Mouse (Mus musculus) bone marrow, adult 2 months (tissue): ENCODE measurements at regions not wholly inside any gene's neighbourhood (a gene's known extent, or its start where the extent isn't known, plus 50 kb on each side); places are given as distances from the start of the nearest gene placed in this dataset.

Experiments used
- CTCF ChIP-seq: fragments of 200-500 bp; IDR thresholded peaks from 2 replicates; pipeline ENCODE4 v1.5.1; 2011; ENCODE audit warnings: low read length, control low read depth; ENCODE audit not compliant: control insufficient read depth, insufficient read depth
- POLR2A ChIP-seq: fragments of 200-500 bp; IDR thresholded peaks from 2 replicates; pipeline ENCODE4 v1.6.1; 2011; ENCODE audit warnings: low read depth, mild to moderate bottlenecking, control low read depth, low read length, borderline replicate concordance; ENCODE audit not compliant: control insufficient read depth

- TF ChIP-seq CTCF = no peak
- TF ChIP-seq POLR2A = no peak
Measured at GRCm38 (mm10) chr16:76899083-76899482, 114.4 kb upstream of the Usp25 start.
